Mouse (Mus musculus) forelimb bud, embryonic 11.5 days (tissue): Measurements from ENCODE around the gene Ell3.
A peak's percentile ranks its signal among the peaks of the same experiment; 100 is the strongest.
"Not testable (repeated sequence)": the region's sequence is repeated elsewhere in the genome, so short reads cannot be mapped to it uniquely, and the experiment has no call there.

Experiments used
- DNase-seq: peaks from one replicate; pipeline ENCODE4 v3.0.0-alpha.2; 2012; ENCODE audit warnings: low read depth, low spot score

Ell3 gene

GRCm38 (mm10) chr2:121444178-121444577 is at the start of gene Ell3:
Gene Ell3, minus strand, starts transcription at chr2:121444278.
- no peak for DNase-seq

GRCm38 (mm10) chr2:121484403-121484802 is 40.3 kb upstream of the Ell3 start:
- not testable (repeated sequence) for DNase-seq

- no peak for DNase-seq
Measured at GRCm38 (mm10) chr2:121483576-121483975, 39.5 kb upstream of the Ell3 start.

- DNase-seq, result not testable (repeated sequence)
Measured at GRCm38 (mm10) chr2:121480916-121481315, 36.8 kb upstream of the Ell3 start.

- no peak for DNase-seq
Measured at GRCm38 (mm10) chr2:121480498-121480897, 36.4 kb upstream of the Ell3 start.

GRCm38 (mm10) chr2:121477491-121478266 is 33.6 kb upstream of the Ell3 start:
- no peak for DNase-seq

- DNase-seq, result not testable (repeated sequence)
Measured at GRCm38 (mm10) chr2:121475306-121475705, 31.2 kb upstream of the Ell3 start.

GRCm38 (mm10) chr2:121474180-121474535 is 30.1 kb upstream of the Ell3 start:
- DNase-seq, result no peak

GRCm38 (mm10) chr2:121473301-121474179 is 29.5 kb upstream of the Ell3 start, which contains the start of gene Mfap1b:
Gene Mfap1b, minus strand, starts transcription at chr2:121474067.
- DNase-seq, result peak; percentile 89

- not testable (repeated sequence) for DNase-seq
Measured at GRCm38 (mm10) chr2:121472783-121473182, 28.7 kb upstream of the Ell3 start.

- DNase-seq, result not testable (repeated sequence)
Measured at GRCm38 (mm10) chr2:121468982-121469381, 24.9 kb upstream of the Ell3 start.

GRCm38 (mm10) chr2:121460071-121460470 is 16.0 kb upstream of the Ell3 start:
- no peak for DNase-seq

GRCm38 (mm10) chr2:121456692-121457642 is 12.9 kb upstream of the Ell3 start, which contains the start of gene Serinc4:
Gene Serinc4, minus strand, starts transcription at chr2:121456781.
- peak; percentile 78 for DNase-seq

GRCm38 (mm10) chr2:121455534-121455933 is 11.5 kb upstream of the Ell3 start:
- DNase-seq, result no peak

GRCm38 (mm10) chr2:121453917-121454316 is 9.8 kb upstream of the Ell3 start:
- DNase-seq, result no peak

GRCm38 (mm10) chr2:121452990-121453389 is 8.9 kb upstream of the Ell3 start, which contains the start of gene Hypk:
Gene Hypk, plus strand, starts transcription at chr2:121453290.
- DNase-seq, result no peak

- no peak for DNase-seq
Measured at GRCm38 (mm10) chr2:121452361-121452760, 8.3 kb upstream of the Ell3 start.

- no peak for DNase-seq
Measured at GRCm38 (mm10) chr2:121450093-121450492, 6.0 kb upstream of the Ell3 start.

GRCm38 (mm10) chr2:121449545-121450011 is 5.5 kb upstream of the Ell3 start:
- no peak for DNase-seq

GRCm38 (mm10) chr2:121448739-121449535 is 4.9 kb upstream of the Ell3 start, which contains the start of gene Serf2:
Gene Serf2, plus strand, starts transcription at chr2:121449195.
- peak; percentile 97 for DNase-seq
